Mouse (Mus musculus) CH12.LX (cell line): ENCODE data around the gene Dner. TPM values are rescaled to one million over a fixed set of nuclear protein-coding genes. Genes with fewer than 3 reads are reported as not detected.

Experiments used
- DNase-seq: peaks from one replicate; pipeline ENCODE4 v3.0.0-alpha.2; 2013; ENCODE audit errors: extremely low read depth
- H3K27ac ChIP-seq: 2 replicates; pipeline ENCODE4 v1.5.1; 2012; ENCODE audit warnings: low read depth, mild to moderate bottlenecking, control low read depth, moderate library complexity; ENCODE audit not compliant: insufficient read depth
- H3K27me3 ChIP-seq: replicated peaks from 2 replicates; pipeline ENCODE3; 2012; ENCODE audit warnings: inconsistent platforms
- H3K36me3 ChIP-seq, 2 experiments: replicated peaks in 1 of 2; 2 replicates each; pipeline versions ENCODE3 to v1.6.1; 2012; ENCODE audit warnings: inconsistent platforms in 1 of 2, low read length in 1 of 2, mild to moderate bottlenecking in 1 of 2, mixed read lengths in 1 of 2, moderate library complexity in 1 of 2; ENCODE audit not compliant: control insufficient read depth in 1 of 2, insufficient read depth in 1 of 2
- H3K4me1 ChIP-seq, 2 experiments: 2 replicates each; pipeline ENCODE4 v1.6.1; 2012; ENCODE audit warnings: inconsistent platforms in 1 of 2, moderate library complexity in 1 of 2; ENCODE audit not compliant: insufficient read depth in 2 of 2, control insufficient read depth in 1 of 2
- H3K4me2 ChIP-seq: 2 replicates; pipeline ENCODE4 v1.6.1; 2012; ENCODE audit warnings: low read depth, mild to moderate bottlenecking, control low read depth; ENCODE audit not compliant: poor library complexity, insufficient read depth, severe bottlenecking
- H3K4me3 ChIP-seq, 3 experiments: fragments of 150-350 bp in 1 of 3; sonication (generic) in 1 of 3; replicated peaks in 1 of 3; 2 replicates each; pipeline versions ENCODE3 to v1.5.1; 2011 to 2012; ENCODE audit warnings: low read depth in 2 of 3, low read length in 2 of 3, mild to moderate bottlenecking in 2 of 3, moderate library complexity in 2 of 3, control low read depth in 1 of 3, improper control_type of control experiment in 1 of 3, inconsistent platforms in 1 of 3, mixed read lengths in 1 of 3; ENCODE audit not compliant: poor library complexity in 1 of 3
- H3K79me2 ChIP-seq: replicated peaks from 2 replicates; pipeline ENCODE4 v1.6.1; 2012; ENCODE audit warnings: mild to moderate bottlenecking, moderate library complexity; ENCODE audit not compliant: control insufficient read depth, poor library complexity, insufficient read depth, severe bottlenecking; ENCODE audit errors: extremely low read depth
- H3K9ac ChIP-seq: 2 replicates; pipeline ENCODE4 v1.6.1; 2012; ENCODE audit warnings: low read depth, mild to moderate bottlenecking, control low read depth, moderate library complexity; ENCODE audit not compliant: insufficient read depth
- H3K9me3 ChIP-seq: replicated peaks from 2 replicates; pipeline ENCODE3; 2012; ENCODE audit warnings: low read length, inconsistent platforms, mixed read lengths
- CHD1 ChIP-seq: IDR thresholded peaks from 2 replicates; pipeline ENCODE4 v1.6.1; 2012; ENCODE audit warnings: low read depth, low read length, improper control_type of control experiment, inconsistent platforms
- CHD2 ChIP-seq: IDR thresholded peaks from 2 replicates; pipeline ENCODE4 v1.6.1; 2011; ENCODE audit warnings: low read length, improper control_type of control experiment
- CTCF ChIP-seq, 2 experiments: IDR thresholded peaks in 1 of 2; conservative IDR thresholded peaks in 1 of 2; 2 replicates each; pipeline ENCODE4 v1.5.1; 2011 to 2012; ENCODE audit warnings: low read depth in 2 of 2, low read length in 2 of 2, improper control_type of control experiment in 1 of 2, inconsistent platforms in 1 of 2, mild to moderate bottlenecking in 1 of 2, moderate library complexity in 1 of 2
- E2F4 ChIP-seq: IDR thresholded peaks from 2 replicates; pipeline ENCODE4 v1.6.1; 2011; ENCODE audit warnings: low read depth, low read length, improper control_type of control experiment; ENCODE audit not compliant: insufficient replicate concordance
- ETS1 ChIP-seq: conservative IDR thresholded peaks from 2 replicates; pipeline ENCODE4 v1.6.1; 2012; ENCODE audit warnings: low read depth, mild to moderate bottlenecking, inconsistent platforms, low read length, improper control_type of control experiment, moderate library complexity
- GABPA ChIP-seq: IDR thresholded peaks from 2 replicates; pipeline ENCODE4 v1.6.1; 2012; ENCODE audit warnings: low read depth, low read length, improper control_type of control experiment, inconsistent platforms; ENCODE audit not compliant: insufficient replicate concordance
- HCFC1 ChIP-seq: IDR thresholded peaks from 2 replicates; pipeline ENCODE4 v1.6.1; 2012; ENCODE audit warnings: low read depth, mild to moderate bottlenecking, inconsistent platforms, low read length, improper control_type of control experiment
- IRF4 ChIP-seq: IDR thresholded peaks from 2 replicates; pipeline ENCODE4 v1.6.1; 2014; ENCODE audit warnings: low read depth, mild to moderate bottlenecking, inconsistent platforms, low read length, improper control_type of control experiment
- JUN ChIP-seq: IDR thresholded peaks from 2 replicates; pipeline ENCODE4 v1.6.1; 2011; ENCODE audit warnings: low read depth, mild to moderate bottlenecking, low read length, improper control_type of control experiment, moderate library complexity; ENCODE audit not compliant: insufficient read depth
- JUND ChIP-seq: conservative IDR thresholded peaks from 2 replicates; pipeline ENCODE4 v1.6.1; 2011; ENCODE audit warnings: low read depth, low read length, improper control_type of control experiment
- KAT2A ChIP-seq: IDR thresholded peaks from 2 replicates; pipeline ENCODE4 v1.6.1; 2012; ENCODE audit warnings: low read length, improper control_type of control experiment, inconsistent platforms; ENCODE audit not compliant: insufficient replicate concordance
- MYC ChIP-seq: IDR thresholded peaks from 2 replicates; pipeline ENCODE4 v1.6.1; 2011; ENCODE audit warnings: low read depth, mild to moderate bottlenecking, improper control_type of control experiment, low read length
- NELFE ChIP-seq: IDR thresholded peaks from 2 replicates; pipeline ENCODE4 v1.6.1; 2011; ENCODE audit warnings: low read depth, low read length, improper control_type of control experiment
- NRF1 ChIP-seq: IDR thresholded peaks from 2 replicates; pipeline ENCODE4 v1.6.1; 2014; ENCODE audit warnings: low read depth, mild to moderate bottlenecking, inconsistent platforms, low read length, improper control_type of control experiment, moderate library complexity
- PAX5 ChIP-seq: IDR thresholded peaks from 2 replicates; pipeline ENCODE4 v1.6.1; 2012; ENCODE audit warnings: low read length, inconsistent platforms, mixed read lengths
- POLR2A ChIP-seq: IDR thresholded peaks from 2 replicates; pipeline ENCODE4 v1.6.1; 2011; ENCODE audit warnings: low read depth, mild to moderate bottlenecking, improper control_type of control experiment, low read length
- RAD21 ChIP-seq: IDR thresholded peaks from 2 replicates; pipeline ENCODE4 v1.6.1; 2011; ENCODE audit warnings: low read depth, mild to moderate bottlenecking, low read length, improper control_type of control experiment, moderate library complexity
- RCOR1 ChIP-seq: conservative IDR thresholded peaks from 2 replicates; pipeline ENCODE4 v1.6.1; 2012; ENCODE audit warnings: low read depth, mild to moderate bottlenecking, inconsistent platforms, low read length, improper control_type of control experiment
- SIN3A ChIP-seq: IDR thresholded peaks from 2 replicates; pipeline ENCODE4 v1.6.1; 2012; ENCODE audit warnings: low read length, improper control_type of control experiment, inconsistent platforms
- UBTF ChIP-seq: IDR thresholded peaks from 2 replicates; pipeline ENCODE4 v1.6.1; 2012; ENCODE audit warnings: low read depth, mild to moderate bottlenecking, inconsistent platforms, low read length, improper control_type of control experiment, moderate library complexity
- ZC3H11A ChIP-seq: IDR thresholded peaks from 2 replicates; pipeline ENCODE4 v1.6.1; 2012; ENCODE audit warnings: low read depth, mild to moderate bottlenecking, inconsistent platforms, low read length, improper control_type of control experiment
- ZKSCAN1 ChIP-seq: IDR thresholded peaks from 2 replicates; pipeline ENCODE4 v1.6.1; 2012; ENCODE audit warnings: low read depth, inconsistent platforms, low read length, improper control_type of control experiment, borderline replicate concordance
- ZMIZ1 ChIP-seq: IDR thresholded peaks from 2 replicates; pipeline ENCODE4 v1.6.1; 2012; ENCODE audit warnings: low read depth, mild to moderate bottlenecking, inconsistent platforms, low read length, improper control_type of control experiment
- dilution Hi-C: fragments of 300-500 bp; cut with MboI; formaldehyde crosslinking; loops from 2 replicates; pipeline ENCODE4 v1.14.3; 2020; ENCODE audit warnings: low sequenced_read_pairs; ENCODE audit not compliant: extremely low pct_unique_long_range_greater_than_20kb, extremely low pct_ligation_motif_present
- in situ Hi-C: fragments of 300-500 bp; cut with MboI; formaldehyde crosslinking; loops from 3 replicates; pipeline ENCODE4 v1.14.3; 2019; ENCODE audit warnings: low sequenced_read_pairs, low pct_ligation_motif_present, low pct_unique_long_range_greater_than_20kb, mixed read lengths
- polyA plus RNA-seq: library from polyadenylated mRNA; unstranded; fragments of >175 nt; gene quantifications from 2 replicates; pipeline ENCODE4 v1.2.1, GENCODE M21; 2012; ENCODE audit warnings: low read depth; ENCODE audit not compliant: insufficient read length
- total RNA-seq, 2 experiments: library from RNA; depleted of rRNA; stranded (reverse); fragments of 300-350 nt in 1 of 2; fragments of >200 nt in 1 of 2; gene quantifications; 2 replicates each; pipeline ENCODE4 v1.2.3; 2012 to 2014

Gene Dner
- total and polyA plus RNA-seq, 3 experiments = not detected

DNA sequence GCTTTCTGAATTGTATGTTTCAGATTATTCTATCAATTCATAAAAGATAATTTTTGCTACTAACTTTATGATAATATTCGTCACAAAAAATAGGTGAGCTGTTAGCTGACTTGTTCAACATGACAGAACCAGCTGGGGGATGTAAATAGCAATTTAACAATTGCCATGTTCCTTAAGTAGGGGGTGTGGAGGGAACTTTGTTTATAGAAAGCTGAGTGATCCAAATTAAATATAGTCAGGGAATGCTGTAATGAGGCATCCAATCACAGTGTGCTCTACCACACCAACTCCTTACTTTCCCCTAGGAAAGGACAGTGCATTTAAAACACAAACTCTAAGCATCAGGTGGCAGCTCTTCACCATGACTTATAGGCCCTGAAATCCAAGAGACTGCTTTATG is 313.3 kb downstream of the Dner start:
- dilution Hi-C loops = no loop called here
- Histone ChIP-seq H3K4me2 (no peak overlapping the region), H3K9ac (no peak overlapping the region), H3K36me3 (no peaks in the 10 kb centered on the region), H3K79me2 (no peaks in the 10 kb centered on the region), H3K27ac (no peak overlapping the region)
- DNase-seq = no peak
- no peak for TF ChIP-seq CHD2
- no peak for TF ChIP-seq PAX5
- no peak for TF ChIP-seq MYC
- TF ChIP-seq E2F4 = no peak
- TF ChIP-seq RAD21 = no peak
- no peak for TF ChIP-seq JUND
- TF ChIP-seq ZC3H11A = no peak
- TF ChIP-seq ETS1 = no peak
- TF ChIP-seq CHD1 = no peak
- no peak for TF ChIP-seq JUN
- no peak for TF ChIP-seq RCOR1
- TF ChIP-seq GABPA = no peak
- no peak for TF ChIP-seq CTCF (conservative IDR thresholded peaks at IDR 0.05 in 1 of 2, IDR thresholded peaks at IDR 0.05 in 1 of 2; ENCODE audit: low read depth in 2 of 2, low read length in 2 of 2)
- TF ChIP-seq UBTF = no peak
- TF ChIP-seq HCFC1 = no peak
- TF ChIP-seq, all 38 proteins: peak for 0
- Histone ChIP-seq H3K27me3 (no peaks in the 10 kb centered on the region), H3K4me1 (peaks cover 0 to 3% of the 10 kb centered on the region in 2 experiments; a peak in 1 of 4 replicates), H3K4me3 (no peak overlapping the region), H3K9me3 (peaks cover 3% of the 10 kb centered on the region)
- in situ Hi-C loops = no loop called here

DNA sequence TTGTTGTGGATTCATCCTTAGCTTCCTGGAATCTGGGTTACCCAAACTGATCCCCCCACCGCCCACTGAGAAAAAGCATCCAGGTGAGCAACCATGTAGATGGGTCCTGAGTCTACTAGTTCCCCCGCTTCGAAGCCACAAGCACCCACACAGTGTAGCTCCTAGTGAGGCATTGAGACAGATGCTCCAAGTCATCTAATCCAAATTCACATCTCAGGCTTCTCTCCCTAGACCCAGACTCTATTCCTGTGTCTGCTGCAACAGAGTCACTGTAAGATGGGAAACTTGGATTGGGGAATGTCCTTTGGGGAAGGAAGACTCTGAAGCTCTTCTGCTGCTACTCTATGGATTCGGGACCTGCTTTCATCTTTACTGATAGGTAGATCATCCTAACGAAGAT is 314.0 kb downstream of the Dner start:
- Histone ChIP-seq H3K4me1 (no peaks in the 10 kb centered on the region), H3K9me3 (peaks cover 3% of the 10 kb centered on the region), H3K9ac (no peak overlapping the region), H3K79me2 (no peaks in the 10 kb centered on the region), H3K27ac (no peak overlapping the region), H3K4me3 (no peak overlapping the region), H3K36me3 (no peaks in the 10 kb centered on the region), H3K27me3 (no peaks in the 10 kb centered on the region), H3K4me2 (no peak overlapping the region)
- in situ Hi-C loops (no loop called here), dilution Hi-C loops (no loop called here)
- TF ChIP-seq CHD1 = no peak
- TF ChIP-seq KAT2A = no peak
- no peak for TF ChIP-seq NELFE
- TF ChIP-seq ZKSCAN1 = no peak
- TF ChIP-seq POLR2A = no peak
- TF ChIP-seq RCOR1 = no peak
- no peak for TF ChIP-seq ZMIZ1
- TF ChIP-seq IRF4 = no peak
- no peak for TF ChIP-seq SIN3A
- no peak for TF ChIP-seq NRF1
- DNase-seq = no peak
